In genomic region chrX:71475084-71475483, GRCm38 (mm10) we compare ENCODE assay signal across 17 mouse cellular contexts. TPM values are rescaled to one million over a fixed set of nuclear protein-coding genes. Genes with fewer than 3 reads are reported as not detected.
A peak's percentile ranks its signal among the peaks of the same experiment; 100 is the strongest.
DNase-seq lines count a peak whose midpoint lies in the region; ATAC-seq lines count a peak whose summit lies in the region.
"Had no signal": no experiment of that assay in that cellular context is flagged by ENCODE, and none has a peak within 500 bp of the region (broad histone marks: within the 10 kb centered on the region; RNA-seq: fewer than 3 reads in every experiment).

No protein-coding gene starts in this region.

- no peaks in the 10 kb centered on the region for H3K9me3 ChIP-seq in liver, embryonic 16.5 days (replicated peaks; ENCODE audit: control insufficient read depth, low read length)
- H3K9me3 ChIP-seq: embryonic facial prominence, embryonic 12.5 days; forebrain, embryonic 15.5 days; heart, embryonic 12.5 days; hindbrain, embryonic 10.5 days had no signal

- H3K4me1 ChIP-seq in liver, embryonic 16.5 days (ENCODE audit: control insufficient read depth, low read depth, low read length), result peaks cover 15% of the 10 kb centered on the region
- H3K4me1 ChIP-seq: embryonic facial prominence, embryonic 12.5 days; forebrain, embryonic 15.5 days; heart, embryonic 12.5 days; hindbrain, embryonic 10.5 days had no signal

- H3K4me3 ChIP-seq in liver, embryonic 16.5 days (ENCODE audit: low read depth, low read length), result no peak overlapping the region
- H3K4me3 ChIP-seq: embryonic facial prominence, embryonic 12.5 days; forebrain, embryonic 15.5 days; heart, embryonic 12.5 days; hindbrain, embryonic 10.5 days had no signal

- ATAC-seq in CD4-positive, CD25-positive, alpha-beta regulatory T cell, adult 4 months, result peak; percentile 74
- peak; percentile 75 for ATAC-seq in inflammation-experienced regulatory T-cells, adult 6 months
- ATAC-seq in liver, embryonic 16.5 days (ENCODE audit: low read depth), result no peak
- ATAC-seq: forebrain, embryonic 15.5 days had no signal

- WGBS in liver, embryonic 16.5 days (ENCODE audit: insufficient replicate concordance), result 51% methylated on average over 3 of the region's 3 CpGs

- no peak overlapping the region for H3K9ac ChIP-seq in liver, embryonic 16.5 days (ENCODE audit: low read depth, low read length)
- H3K9ac ChIP-seq: embryonic facial prominence, embryonic 12.5 days; forebrain, embryonic 15.5 days; heart, embryonic 12.5 days; hindbrain, embryonic 14.5 days had no signal

- peak overlapping the region; percentile 72; the same call in 1 of the 2 replicates for H3K27ac ChIP-seq in liver, embryonic 16.5 days (ENCODE audit: low read length)
- H3K27ac ChIP-seq: embryonic facial prominence, embryonic 12.5 days; forebrain, embryonic 15.5 days; hindbrain, embryonic 10.5 days; hindbrain, embryonic 14.5 days had no signal

- H3K27me3 ChIP-seq in liver, embryonic 16.5 days (ENCODE audit: control insufficient read depth, insufficient read depth, low read depth, low read length), result no peaks in the 10 kb centered on the region
- H3K27me3 ChIP-seq: embryonic facial prominence, embryonic 12.5 days; forebrain, embryonic 15.5 days; heart, embryonic 12.5 days had no signal

- H3K36me3 ChIP-seq in liver, embryonic 16.5 days (ENCODE audit: control insufficient read depth, insufficient read depth), result no peaks in the 10 kb centered on the region
- H3K36me3 ChIP-seq: embryonic facial prominence, embryonic 12.5 days; forebrain, embryonic 15.5 days; heart, embryonic 12.5 days; hindbrain, embryonic 10.5 days had no signal

- DNase-seq in 416B (ENCODE audit: low read depth), result peak; percentile 11
- DNase-seq in left cerebral cortex, adult 9 months (ENCODE audit: low spot score in 2 of 2), result no peak
- DNase-seq in neural tube, embryonic 10.5 days (ENCODE audit: extremely low spot score, low spot score), result no peak
- DNase-seq in frontal cortex, postnatal 25 days (ENCODE audit: low spot score in 2 of 2), result no peak
- DNase-seq: adrenal gland, postnatal 10 days; cerebellum, adult 11-12 months; cerebellum, adult 9-10 months; cerebellum, postnatal 25 days; gastrocnemius, postnatal 10 days had no signal

- H3K4me2 ChIP-seq in liver, embryonic 16.5 days (ENCODE audit: low read depth, low read length), result peak overlapping the region; percentile 13; the same call in 1 of the 2 replicates
- H3K4me2 ChIP-seq: embryonic facial prominence, embryonic 12.5 days; forebrain, embryonic 15.5 days; heart, embryonic 12.5 days; hindbrain, embryonic 14.5 days had no signal

RNA-seq across cellular contexts. Expression of gene Cd99l2, which starts 17.6 kb away (rescaled TPM):
- polyA plus RNA-seq in CD4-positive, CD25-positive, alpha-beta regulatory T cell, adult 4 months (2017; shearing (Covaris generic)), result 10 to 100 TPM; 20.0 to 23.7 TPM
- polyA plus RNA-seq in inflammation-experienced regulatory T-cells, adult 6 months (2017; shearing (Covaris generic)), result 10 to 100 TPM; 16.9 to 24.8 (median 18.5) TPM
- 10.8 and 11.1 TPM in 2 replicates for polyA plus RNA-seq in liver, embryonic 16.5 days (2015; fragmentation: Nextera tagmentation; extraction: Ambion mirVana)
